Mouse (Mus musculus) testis, adult 2 months (tissue): ENCODE measurements around the gene Oasl2. TPM values are rescaled to one million over a fixed set of nuclear protein-coding genes. Genes with fewer than 3 reads are reported as not detected.
"Not testable (repeated sequence)": the region's sequence is repeated elsewhere in the genome, so short reads cannot be mapped to it uniquely, and the experiment has no call there.

Experiments used
- H3K27ac ChIP-seq: fragments of 200-500 bp; 2 replicates; pipeline ENCODE4 v1.5.1; 2012; ENCODE audit warnings: low read depth, low read length; ENCODE audit not compliant: control insufficient read depth, insufficient read depth
- H3K27me3 ChIP-seq: fragments of 200-500 bp; 2 replicates; pipeline ENCODE4 v1.6.1; 2012; ENCODE audit warnings: mild to moderate bottlenecking, low read length, moderate library complexity; ENCODE audit not compliant: control insufficient read depth, insufficient read depth
- H3K36me3 ChIP-seq: fragments of 200-500 bp; 2 replicates; pipeline ENCODE4 v1.6.1; 2012; ENCODE audit warnings: mild to moderate bottlenecking, low read length; ENCODE audit not compliant: control insufficient read depth, insufficient read depth
- H3K4me1 ChIP-seq: fragments of 200-500 bp; 2 replicates; pipeline ENCODE4 v1.6.1; 2012; ENCODE audit warnings: low read length; ENCODE audit not compliant: control insufficient read depth, insufficient read depth
- H3K4me3 ChIP-seq: fragments of 200-500 bp; 2 replicates; pipeline ENCODE4 v1.5.1; 2012; ENCODE audit warnings: low read depth, mild to moderate bottlenecking, low read length, moderate library complexity, mixed read lengths; ENCODE audit not compliant: control insufficient read depth
- CTCF ChIP-seq: fragments of 200-500 bp; IDR thresholded peaks from 2 replicates; pipeline ENCODE4 v1.5.1; 2012; ENCODE audit warnings: low read depth, mild to moderate bottlenecking, inconsistent platforms, low read length, moderate library complexity; ENCODE audit not compliant: control insufficient read depth, insufficient read depth, insufficient replicate concordance
- POLR2A ChIP-seq: fragments of 200-500 bp; IDR thresholded peaks from 2 replicates; pipeline ENCODE4 v1.6.1; 2012; ENCODE audit warnings: low read depth, mild to moderate bottlenecking, inconsistent platforms, low read length, moderate library complexity; ENCODE audit not compliant: control insufficient read depth
- polyA plus RNA-seq: library from polyadenylated mRNA; depleted of rRNA; stranded (reverse); fragments of >200 nt; gene quantifications from 2 replicates; pipeline ENCODE4 v1.2.3, GENCODE M21; 2012

Gene Oasl2
- polyA plus RNA-seq, 1 experiment = 4.4 TPM

DNA sequence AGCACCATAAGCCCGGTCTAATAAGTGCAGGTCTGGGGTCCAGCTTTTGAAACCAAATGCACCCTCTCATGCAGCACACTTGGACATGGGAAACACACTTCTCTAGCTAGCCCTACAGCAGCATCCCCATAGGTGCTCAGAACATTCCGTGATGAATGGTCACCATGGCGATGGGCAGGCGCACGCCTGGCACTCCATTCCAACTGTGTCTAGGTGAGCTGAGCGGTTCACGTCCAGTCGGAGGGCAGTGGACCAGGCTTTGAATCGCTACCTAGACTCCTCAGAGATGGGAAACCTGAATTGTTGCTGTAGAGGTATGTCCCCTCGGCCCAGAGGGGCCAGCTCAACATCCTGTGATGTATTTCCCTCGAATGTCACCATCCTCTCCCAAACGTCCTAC, 31.5 kb upstream of the Oasl2 start:
- peak overlapping the region; percentile 80 for H3K4me3 ChIP-seq
- TF ChIP-seq CTCF (no peak), POLR2A (peak; percentile 92; the same call in 1 of the 2 replicates)
- H3K27ac ChIP-seq = peak overlapping the region; percentile 73
- no peaks in the 10 kb centered on the region for H3K27me3 ChIP-seq
- H3K36me3 ChIP-seq = no peaks in the 10 kb centered on the region
- peaks cover 5% of the 10 kb centered on the region for H3K4me1 ChIP-seq

DNA sequence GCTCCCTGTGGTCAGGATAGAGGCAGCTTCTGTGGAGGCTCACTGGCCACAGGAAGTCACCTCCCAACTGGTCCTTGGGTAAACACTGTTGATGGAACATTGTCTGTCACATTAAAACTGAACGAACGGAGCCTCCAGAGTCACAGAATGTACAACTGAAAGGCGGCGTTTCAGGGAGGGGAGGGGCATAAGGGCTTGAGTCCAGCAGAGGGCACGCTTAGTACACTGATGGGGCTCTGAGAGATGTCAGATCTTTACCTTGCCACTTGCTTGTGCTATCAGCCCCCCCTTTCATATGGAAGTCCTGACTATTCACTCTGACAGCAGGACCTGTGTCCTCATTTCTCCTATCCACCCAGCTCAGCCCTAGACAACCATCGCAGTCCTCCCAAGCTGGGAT, 20.9 kb upstream of the Oasl2 start:
- Histone ChIP-seq H3K27ac (no peak overlapping the region), H3K4me1 (no peaks in the 10 kb centered on the region), H3K27me3 (no peaks in the 10 kb centered on the region), H3K36me3 (no peaks in the 10 kb centered on the region), H3K4me3 (no peak overlapping the region)
- TF ChIP-seq POLR2A = no peak
- no peak; the same call in 1 of the 2 replicates for TF ChIP-seq CTCF

DNA sequence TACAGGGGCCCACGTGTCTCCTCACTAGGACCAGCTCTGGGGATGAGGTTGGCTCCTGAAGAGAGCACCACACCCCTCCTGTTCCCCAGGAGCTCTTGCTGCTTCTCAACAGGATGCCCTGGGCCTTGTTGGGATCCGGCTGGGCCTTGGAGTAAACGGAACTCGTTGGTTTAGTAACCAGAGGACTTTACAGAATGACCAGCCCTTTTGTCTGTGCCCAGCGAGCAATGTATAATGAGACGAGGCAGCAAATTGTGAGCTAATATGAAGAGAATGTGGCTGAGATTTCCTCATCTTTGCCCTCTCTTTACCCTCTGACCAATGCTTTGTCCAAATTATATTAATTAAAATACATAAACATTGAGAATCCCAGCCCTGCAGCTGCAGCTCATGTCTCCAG, 20.4 kb upstream of the Oasl2 start:
- no peaks in the 10 kb centered on the region for H3K27me3 ChIP-seq
- no peaks in the 10 kb centered on the region for H3K4me1 ChIP-seq
- TF ChIP-seq POLR2A (no peak), CTCF (no peak)
- H3K36me3 ChIP-seq = no peaks in the 10 kb centered on the region
- no peak overlapping the region for H3K4me3 ChIP-seq
- H3K27ac ChIP-seq = no peak overlapping the region

DNA sequence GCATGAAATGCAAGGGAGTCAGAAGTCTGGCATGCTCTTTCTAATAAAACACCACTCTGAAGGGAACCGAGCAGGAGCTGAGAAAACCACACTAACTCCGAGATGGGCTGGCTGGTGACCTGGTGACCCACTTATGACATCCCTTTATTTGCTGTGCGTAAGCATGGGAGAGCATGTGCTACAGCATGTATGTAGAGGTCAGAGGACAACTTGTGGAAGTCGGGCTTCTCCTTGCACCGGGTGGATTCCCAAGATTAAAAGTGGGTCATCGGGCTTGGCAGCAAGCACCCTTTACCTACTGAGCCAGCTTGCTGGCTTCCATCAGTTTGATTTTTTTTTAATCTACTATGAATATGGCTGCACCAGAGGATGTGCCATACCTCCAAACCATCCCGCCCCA, 19.2 kb upstream of the Oasl2 start:
- Histone ChIP-seq H3K27ac (no peak overlapping the region), H3K36me3 (no peaks in the 10 kb centered on the region), H3K4me1 (no peaks in the 10 kb centered on the region), H3K4me3 (no peak overlapping the region), H3K27me3 (no peaks in the 10 kb centered on the region)
- TF ChIP-seq POLR2A (no peak), CTCF (no peak)

DNA sequence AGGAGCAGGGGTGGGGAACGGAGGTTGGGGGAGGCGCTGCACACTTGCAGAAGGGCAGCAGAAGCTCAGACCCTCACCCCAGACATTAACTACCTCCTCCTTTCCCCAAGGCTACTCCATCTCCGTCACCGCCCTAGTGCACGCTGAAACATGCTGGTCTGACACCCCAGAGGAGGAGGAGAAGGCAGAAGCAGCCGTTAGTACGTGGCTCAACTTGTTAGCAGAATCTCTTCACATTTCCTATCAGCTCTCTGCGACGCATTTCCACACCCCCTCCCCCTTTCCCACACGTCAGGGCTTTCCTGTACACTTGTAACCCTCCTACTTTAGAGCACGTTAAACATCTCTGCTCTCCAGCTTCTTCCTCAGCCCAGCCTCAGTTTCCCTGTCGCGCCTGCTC, 17.3 kb upstream of the Oasl2 start:
- Histone ChIP-seq H3K27ac (no peak overlapping the region), H3K4me1 (no peaks in the 10 kb centered on the region; the same call in 1 of the 2 replicates), H3K27me3 (no peaks in the 10 kb centered on the region), H3K36me3 (no peaks in the 10 kb centered on the region), H3K4me3 (no peak overlapping the region)
- TF ChIP-seq CTCF (no peak), POLR2A (no peak)

DNA sequence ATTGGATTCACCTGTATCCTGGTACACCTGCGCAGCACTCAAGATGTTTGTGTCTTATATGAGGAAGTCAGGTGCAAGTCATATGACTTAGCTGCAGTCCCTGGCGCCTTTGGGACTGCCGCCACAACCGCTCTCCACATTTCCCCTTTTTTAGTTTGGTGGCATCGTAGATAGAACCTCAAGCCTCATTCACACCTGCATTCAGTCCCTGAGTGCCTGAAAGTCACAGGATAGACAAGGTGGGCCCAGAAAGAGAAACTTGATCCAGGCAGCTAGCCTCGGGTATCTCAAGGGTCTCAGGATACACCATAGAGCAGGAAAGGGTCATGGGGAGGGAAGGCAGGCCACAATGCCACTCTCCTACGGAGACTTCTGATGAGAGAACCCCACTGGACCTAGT, 14.4 kb upstream of the Oasl2 start:
- not testable (repeated sequence) for H3K27ac ChIP-seq, H3K27me3 ChIP-seq, H3K4me1 ChIP-seq, H3K36me3 ChIP-seq, H3K4me3 ChIP-seq

DNA sequence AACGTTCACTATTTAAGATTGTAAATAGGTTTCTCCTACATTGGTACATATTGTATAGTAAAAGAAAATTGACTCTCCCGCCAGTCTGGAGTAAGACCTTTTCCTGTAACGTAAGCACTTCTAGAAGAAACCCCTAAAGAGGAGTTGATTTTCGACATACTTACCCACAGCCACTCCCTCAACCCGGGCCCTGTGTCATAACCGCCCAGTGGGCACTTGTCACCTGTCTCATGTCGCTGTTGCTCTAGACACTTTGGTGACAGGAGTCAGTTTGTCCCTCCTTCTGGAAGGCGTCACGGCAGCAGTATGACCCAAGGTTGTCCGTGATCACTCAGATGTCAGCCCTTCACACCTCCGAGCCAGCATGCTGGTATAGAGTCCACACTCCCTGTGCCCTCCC, 13.7 kb upstream of the Oasl2 start:
- no peak overlapping the region for H3K4me3 ChIP-seq
- H3K27me3 ChIP-seq = no peaks in the 10 kb centered on the region
- no peak overlapping the region for H3K27ac ChIP-seq
- H3K4me1 ChIP-seq = no peaks in the 10 kb centered on the region; the same call in 1 of the 2 replicates
- no peak for TF ChIP-seq CTCF
- no peak for TF ChIP-seq POLR2A
- no peaks in the 10 kb centered on the region for H3K36me3 ChIP-seq

DNA sequence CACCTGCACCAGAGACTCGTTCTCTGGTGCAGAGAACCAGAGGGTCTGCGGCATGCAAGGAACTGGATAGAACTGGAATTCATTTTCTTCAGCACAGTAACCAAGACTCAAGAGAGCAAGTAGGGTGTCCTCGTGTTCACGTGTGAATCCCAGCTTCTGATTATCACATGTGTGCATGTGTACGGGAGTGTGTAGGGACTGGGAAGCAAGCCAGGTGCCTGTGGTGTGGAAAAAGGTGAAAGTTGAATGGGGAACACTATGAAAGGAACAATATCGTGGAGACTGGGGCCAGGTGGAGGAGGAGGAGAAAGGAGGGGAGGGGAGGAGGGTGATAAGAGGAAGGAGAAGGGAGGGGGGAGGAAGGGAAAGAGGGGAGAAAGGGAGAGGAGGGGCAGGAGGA, 9.9 kb upstream of the Oasl2 start:
- H3K36me3 ChIP-seq = no peaks in the 10 kb centered on the region
- H3K27me3 ChIP-seq = no peaks in the 10 kb centered on the region
- TF ChIP-seq CTCF (no peak), POLR2A (no peak)
- no peaks in the 10 kb centered on the region; the same call in 1 of the 2 replicates for H3K4me1 ChIP-seq
- H3K27ac ChIP-seq = no peak overlapping the region
- H3K4me3 ChIP-seq = no peak overlapping the region
